Mouse (Mus musculus): ENCODE measurements around the gene 6430571L13Rik.
"Not testable (repeated sequence)": the region's sequence is repeated elsewhere in the genome, so short reads cannot be mapped to it uniquely, and the experiment has no call there.

The 6430571L13Rik gene

DNA sequence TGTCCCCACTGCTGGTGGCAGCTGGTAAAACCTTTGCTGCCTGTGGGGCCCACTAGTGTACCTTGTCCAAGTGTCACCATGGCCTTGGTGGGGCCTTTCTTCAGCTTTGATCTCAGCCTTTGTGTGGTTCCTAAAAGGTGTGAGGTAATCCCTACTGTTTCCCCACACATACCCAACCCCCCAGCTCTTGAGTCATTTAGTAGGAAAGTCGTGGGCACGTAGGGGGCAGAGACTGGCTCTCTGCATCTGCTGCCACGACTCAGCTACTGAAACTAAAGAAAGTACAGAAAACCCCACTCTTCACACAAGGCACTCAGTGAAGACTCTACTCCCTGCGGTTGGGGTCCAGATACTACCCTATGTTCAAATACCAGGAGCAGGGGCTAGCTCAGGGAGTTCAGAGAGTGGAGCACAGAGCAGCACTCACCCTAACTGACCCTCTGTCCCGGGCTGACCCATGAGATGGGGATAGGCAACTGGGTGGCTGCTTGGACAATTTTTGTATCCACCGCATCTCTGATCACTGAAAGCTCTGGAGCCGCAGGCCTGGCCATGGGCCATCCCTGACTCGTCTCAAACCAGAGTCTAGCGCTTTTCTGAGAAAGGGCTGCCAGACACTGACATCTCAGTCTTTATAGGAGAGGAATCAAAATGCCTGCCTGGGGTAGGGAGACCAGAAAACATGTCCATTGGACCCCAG, 37.1 kb upstream of the 6430571L13Rik start:
- DNase-seq (ENCODE audit: low read depth, low spot score) = no peak
- no peaks in the 10 kb centered on the region for H3K27me3 ChIP-seq (ENCODE audit: control insufficient read depth, insufficient read depth, low read length, poor library complexity, severe bottlenecking)
- H3K36me3 ChIP-seq (ENCODE audit: control insufficient read depth, insufficient read depth, low read length, poor library complexity, severe bottlenecking) = no peaks in the 10 kb centered on the region

DNA sequence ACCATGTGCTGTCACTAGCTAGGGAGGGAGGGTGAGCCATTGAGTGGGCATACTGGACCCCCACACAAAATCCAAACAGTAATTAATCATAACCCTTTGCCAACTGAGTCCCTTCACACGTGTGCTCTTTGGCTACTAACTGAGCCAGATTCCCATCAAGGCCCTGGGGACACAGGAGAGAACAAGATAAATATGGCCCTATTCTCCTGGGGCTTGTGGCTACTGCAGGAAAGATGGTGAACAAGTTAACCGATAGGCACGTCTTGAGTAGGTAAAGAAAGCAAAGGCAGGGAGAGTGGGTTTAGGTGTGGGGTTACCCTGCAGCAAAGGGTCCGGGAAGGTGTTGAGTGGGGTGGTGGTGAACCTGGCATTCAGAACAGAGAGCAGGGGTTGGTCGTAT, 36.5 kb upstream of the 6430571L13Rik start:
- no peaks in the 10 kb centered on the region for H3K36me3 ChIP-seq (ENCODE audit: control insufficient read depth, insufficient read depth, low read length, poor library complexity, severe bottlenecking)
- no peak for DNase-seq (ENCODE audit: low read depth, low spot score)
- H3K27me3 ChIP-seq (ENCODE audit: control insufficient read depth, insufficient read depth, low read length, poor library complexity, severe bottlenecking) = no peaks in the 10 kb centered on the region

DNA sequence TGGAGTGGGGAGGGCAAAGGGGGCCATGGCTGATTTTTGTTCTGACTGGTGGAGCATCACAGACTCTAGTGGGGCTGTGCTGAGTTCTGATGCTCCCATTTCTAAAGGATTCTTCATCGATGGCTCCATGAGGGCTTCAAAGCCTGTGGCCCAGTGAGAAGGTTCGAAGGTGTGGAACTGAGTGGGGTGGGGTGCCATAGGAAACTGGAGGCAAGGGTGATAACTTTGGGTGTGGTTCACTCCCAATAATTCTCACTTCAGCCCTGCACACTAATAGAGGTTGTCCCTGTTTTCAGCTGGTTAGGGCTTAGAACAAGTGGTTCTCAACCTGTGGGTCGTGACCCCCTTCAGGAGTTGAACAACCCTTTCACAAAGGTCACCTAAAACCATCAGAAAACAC, 36.0 kb upstream of the 6430571L13Rik start:
- DNase-seq (ENCODE audit: low read depth, low spot score) = no peak
- Histone ChIP-seq H3K36me3 (ENCODE audit: control insufficient read depth, insufficient read depth, low read length, poor library complexity, severe bottlenecking) (no peaks in the 10 kb centered on the region), H3K27me3 (ENCODE audit: control insufficient read depth, insufficient read depth, low read length, poor library complexity, severe bottlenecking) (no peaks in the 10 kb centered on the region)

DNA sequence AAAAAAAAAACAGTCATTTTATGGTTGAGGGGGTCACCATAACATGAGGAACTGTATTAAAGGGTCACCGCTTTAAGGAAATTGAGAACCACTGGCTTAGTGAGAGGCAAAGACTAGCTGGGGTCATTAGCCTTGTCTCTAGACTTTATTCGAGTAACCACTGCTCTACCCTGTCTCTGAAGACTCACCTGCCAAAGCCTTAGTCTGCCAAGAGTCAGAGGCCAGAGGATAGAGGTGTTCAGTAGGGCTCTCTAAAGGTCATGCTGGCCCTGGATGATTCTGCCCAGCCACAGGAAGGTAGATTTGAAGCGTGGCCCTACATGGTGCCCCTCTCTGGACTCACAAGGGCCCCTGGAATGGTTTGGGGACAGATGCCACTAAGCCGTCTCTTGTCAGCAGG, 35.4 kb upstream of the 6430571L13Rik start:
- no peak for DNase-seq (ENCODE audit: low read depth, low spot score)
- H3K27me3 ChIP-seq (ENCODE audit: control insufficient read depth, insufficient read depth, low read length, poor library complexity, severe bottlenecking) = no peaks in the 10 kb centered on the region
- no peaks in the 10 kb centered on the region for H3K36me3 ChIP-seq (ENCODE audit: control insufficient read depth, insufficient read depth, low read length, poor library complexity, severe bottlenecking)

DNA sequence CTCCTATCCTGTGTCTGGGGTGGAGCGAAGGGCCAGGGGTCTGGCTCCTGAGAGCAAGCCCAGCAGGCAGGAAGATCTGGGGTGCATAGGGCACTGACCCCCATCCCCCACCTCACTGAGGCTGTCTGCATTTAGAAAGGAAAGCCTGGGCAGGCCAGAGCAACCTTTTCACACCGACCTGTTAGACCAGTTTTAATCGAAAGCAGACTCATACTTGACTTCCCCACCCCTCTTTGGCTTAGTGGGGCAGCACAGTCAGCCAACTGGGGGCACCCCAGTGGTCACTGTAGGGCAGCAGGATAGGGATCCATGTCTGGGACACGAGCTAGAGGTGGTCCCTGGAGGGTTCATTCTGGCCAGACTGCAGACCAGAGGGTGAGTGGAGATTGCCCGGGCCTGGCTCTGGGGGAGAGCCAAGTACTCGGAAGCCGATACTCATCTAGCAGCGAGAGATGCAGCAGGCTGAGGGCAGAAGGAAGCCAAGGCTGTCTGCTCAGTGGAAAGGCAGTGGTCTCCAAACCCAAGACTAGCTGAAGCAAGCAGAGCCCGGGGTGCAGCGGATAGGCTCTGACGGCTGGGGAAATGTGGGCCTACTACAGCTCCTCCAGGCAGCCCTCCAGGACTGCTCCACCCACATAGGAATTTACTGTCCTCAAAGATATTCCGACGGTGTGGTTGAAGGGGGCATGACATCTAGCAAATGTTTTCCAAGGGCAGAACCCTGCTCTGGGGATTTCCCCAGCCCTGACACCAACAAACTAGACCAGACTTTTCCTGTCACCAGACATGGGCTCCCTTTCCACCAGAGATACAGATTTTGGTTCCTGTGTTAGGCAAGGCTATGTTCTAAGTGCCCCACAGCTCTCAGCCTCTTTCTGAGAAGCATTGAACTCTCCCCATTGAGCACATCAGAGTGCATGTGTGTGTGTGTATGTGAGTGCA, 34.5 kb upstream of the 6430571L13Rik start:
- Histone ChIP-seq H3K36me3 (ENCODE audit: control insufficient read depth, insufficient read depth, low read length, poor library complexity, severe bottlenecking) (no peaks in the 10 kb centered on the region), H3K27me3 (ENCODE audit: control insufficient read depth, insufficient read depth, low read length, poor library complexity, severe bottlenecking) (no peaks in the 10 kb centered on the region)
- DNase-seq (ENCODE audit: low read depth, low spot score) = no peak

DNA sequence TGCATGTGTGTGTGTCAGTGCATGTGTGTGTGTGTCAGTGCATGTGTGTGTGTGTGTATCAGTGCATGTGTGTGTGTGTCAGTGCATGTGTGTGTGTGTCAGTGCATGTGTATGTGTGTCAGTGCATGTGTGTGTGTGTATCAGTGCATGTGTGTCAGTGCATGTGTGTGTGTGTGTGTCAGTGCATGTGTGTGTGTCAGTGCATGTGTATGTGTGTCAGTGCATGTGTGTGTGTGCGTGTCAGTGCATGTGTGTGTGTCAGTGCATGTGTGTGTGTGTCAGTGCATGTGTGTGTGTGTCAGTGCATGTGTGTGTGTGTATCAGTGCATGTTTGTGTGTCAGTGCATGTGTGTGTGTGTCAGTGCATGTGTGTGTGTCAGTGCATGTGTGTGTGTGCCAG, 33.7 kb upstream of the 6430571L13Rik start:
- not testable (repeated sequence) for H3K36me3 ChIP-seq (ENCODE audit: control insufficient read depth, insufficient read depth, low read length, poor library complexity, severe bottlenecking); DNase-seq (ENCODE audit: low read depth, low spot score); H3K27me3 ChIP-seq (ENCODE audit: control insufficient read depth, insufficient read depth, low read length, poor library complexity, severe bottlenecking)

DNA sequence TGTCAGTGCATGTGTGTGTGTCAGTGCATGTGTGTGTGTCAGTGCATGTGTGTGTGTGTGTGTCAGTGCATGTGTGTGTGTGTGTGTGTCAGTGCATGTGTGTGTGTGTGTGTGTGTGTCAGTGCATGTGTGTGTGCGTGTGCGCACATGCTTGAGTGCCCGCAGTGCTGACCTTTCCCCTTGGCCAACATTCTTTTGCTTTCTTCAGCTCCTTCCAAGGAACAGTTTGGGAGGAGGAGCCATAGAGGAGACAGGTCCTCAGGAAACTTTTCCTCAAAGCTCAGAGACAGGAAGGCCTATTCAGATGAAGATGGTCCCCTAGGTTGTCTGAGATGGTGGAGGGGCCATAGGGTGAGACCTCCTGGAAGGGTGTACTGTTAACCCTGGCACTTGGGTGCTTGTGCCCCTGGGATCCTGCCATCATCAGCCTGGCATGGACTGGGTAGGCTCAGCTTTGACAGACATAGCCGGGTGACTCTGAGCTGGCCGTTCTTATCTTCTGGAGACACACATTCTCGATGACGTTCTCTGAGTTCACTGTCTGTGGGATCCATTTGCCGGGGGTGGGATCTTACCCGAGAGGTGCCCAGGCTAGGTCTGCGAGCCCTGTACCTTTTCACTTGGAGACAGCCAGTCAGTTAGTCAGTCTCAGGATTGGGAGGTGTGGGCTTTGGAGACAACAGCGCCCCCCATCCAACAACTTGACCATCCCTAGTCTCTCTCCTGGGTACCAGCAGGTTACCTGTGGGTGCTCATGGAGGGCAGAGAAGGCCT, 33.1 kb upstream of the 6430571L13Rik start:
- no peaks in the 10 kb centered on the region for H3K27me3 ChIP-seq (ENCODE audit: control insufficient read depth, insufficient read depth, low read length, poor library complexity, severe bottlenecking)
- no peak for DNase-seq (ENCODE audit: low read depth, low spot score)
- no peaks in the 10 kb centered on the region for H3K36me3 ChIP-seq (ENCODE audit: control insufficient read depth, insufficient read depth, low read length, poor library complexity, severe bottlenecking)

DNA sequence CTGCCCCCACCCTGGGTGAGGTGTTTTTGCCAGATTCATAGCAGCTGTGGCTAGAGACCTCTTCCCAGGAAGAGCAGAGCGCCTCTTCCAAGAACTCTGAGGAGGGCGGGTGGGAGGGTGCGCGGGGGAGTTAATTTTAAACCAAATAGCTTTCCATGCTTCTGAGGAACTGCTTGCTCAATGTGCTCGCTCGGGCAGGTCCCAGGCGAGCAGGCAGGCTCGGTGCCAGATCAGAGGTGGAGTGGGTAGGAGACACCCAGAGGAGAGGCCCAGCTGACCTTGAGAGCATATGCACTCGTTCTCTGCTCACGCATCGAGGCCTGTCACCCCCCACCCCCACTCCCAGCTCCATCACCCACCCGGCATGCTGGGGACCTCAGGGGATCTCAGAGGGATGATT, 32.5 kb upstream of the 6430571L13Rik start:
- Histone ChIP-seq H3K27me3 (ENCODE audit: control insufficient read depth, insufficient read depth, low read length, poor library complexity, severe bottlenecking) (no peaks in the 10 kb centered on the region), H3K36me3 (ENCODE audit: control insufficient read depth, insufficient read depth, low read length, poor library complexity, severe bottlenecking) (no peaks in the 10 kb centered on the region)
- no peak for DNase-seq (ENCODE audit: low read depth, low spot score)

DNA sequence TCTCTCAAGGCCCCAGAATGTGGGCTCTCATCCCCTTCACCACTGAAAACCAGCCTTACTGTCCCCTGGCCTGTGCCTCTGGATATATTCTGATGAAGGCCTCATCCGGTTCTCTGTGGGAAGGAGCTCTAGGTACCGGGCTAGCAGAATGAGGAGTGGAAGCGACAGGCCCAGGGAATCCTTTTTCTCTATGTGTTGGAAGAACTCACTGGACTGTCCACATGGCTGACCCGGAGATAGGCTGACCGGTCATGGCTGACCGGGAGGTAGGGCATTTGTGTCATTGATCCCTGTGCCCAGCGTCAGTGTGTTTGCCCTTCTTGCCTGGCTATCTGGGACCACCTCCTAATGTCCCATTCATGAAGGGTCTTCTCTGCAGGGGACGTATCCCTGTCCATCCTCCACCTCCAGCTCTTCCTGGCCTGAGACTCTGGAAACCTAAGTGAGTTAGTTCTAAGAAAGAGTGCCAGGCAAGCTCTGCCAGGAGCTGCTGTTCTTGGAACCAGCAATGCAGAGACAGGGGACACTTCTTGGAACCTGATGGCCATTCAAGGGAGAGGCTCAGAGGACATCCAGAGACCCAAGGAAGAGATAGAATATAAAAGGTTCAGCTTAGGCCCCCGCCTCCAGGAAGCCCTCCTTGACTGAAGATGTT, 31.9 kb upstream of the 6430571L13Rik start:
- no peak for DNase-seq (ENCODE audit: low read depth, low spot score)
- Histone ChIP-seq H3K27me3 (ENCODE audit: control insufficient read depth, insufficient read depth, low read length, poor library complexity, severe bottlenecking) (no peaks in the 10 kb centered on the region), H3K36me3 (ENCODE audit: control insufficient read depth, insufficient read depth, low read length, poor library complexity, severe bottlenecking) (no peaks in the 10 kb centered on the region)

DNA sequence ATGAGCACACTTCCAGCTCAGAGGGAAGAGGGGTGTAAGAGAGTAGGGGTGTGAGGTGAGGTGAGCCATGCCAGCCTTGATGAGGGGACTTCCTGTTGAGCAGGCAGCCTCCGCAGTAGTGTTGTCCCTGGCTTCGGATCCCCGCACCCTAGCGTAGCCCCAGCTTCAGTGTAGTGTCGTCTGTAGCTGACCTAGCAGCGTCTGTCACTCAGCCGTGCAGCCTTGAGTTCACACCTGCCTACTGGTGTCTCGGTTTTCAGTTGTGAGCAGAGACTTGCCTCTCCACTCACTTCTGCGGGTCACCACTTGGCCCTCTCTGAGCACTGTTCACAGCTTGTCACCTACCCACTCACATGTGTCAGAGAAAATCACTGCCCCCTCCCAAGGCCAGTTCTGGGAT, 31.2 kb upstream of the 6430571L13Rik start:
- Histone ChIP-seq H3K27me3 (ENCODE audit: control insufficient read depth, insufficient read depth, low read length, poor library complexity, severe bottlenecking) (no peaks in the 10 kb centered on the region), H3K36me3 (ENCODE audit: control insufficient read depth, insufficient read depth, low read length, poor library complexity, severe bottlenecking) (no peaks in the 10 kb centered on the region)
- no peak for DNase-seq (ENCODE audit: low read depth, low spot score)

DNA sequence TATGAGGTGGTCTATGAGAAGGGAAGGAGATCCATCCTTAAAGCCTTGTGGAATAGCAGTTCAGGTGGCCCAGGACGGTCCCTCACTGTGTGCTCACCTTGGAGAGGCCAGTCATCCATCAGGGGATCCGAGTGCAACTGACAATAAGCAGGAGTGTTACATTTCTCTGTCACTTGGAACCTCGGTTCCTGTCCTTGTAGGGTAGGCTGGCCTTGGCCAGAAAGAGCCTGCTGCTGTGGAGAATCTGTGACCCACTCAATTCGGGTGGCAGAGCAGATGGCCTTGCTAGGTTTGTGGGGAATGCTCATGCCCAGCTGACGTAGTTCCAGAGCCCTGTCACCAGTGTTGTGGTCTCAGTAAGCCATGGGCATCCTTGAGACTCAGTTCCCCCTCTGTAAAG, 30.8 kb upstream of the 6430571L13Rik start:
- Histone ChIP-seq H3K36me3 (ENCODE audit: control insufficient read depth, insufficient read depth, low read length, poor library complexity, severe bottlenecking) (no peaks in the 10 kb centered on the region), H3K27me3 (ENCODE audit: control insufficient read depth, insufficient read depth, low read length, poor library complexity, severe bottlenecking) (no peaks in the 10 kb centered on the region)
- DNase-seq (ENCODE audit: low read depth, low spot score) = no peak

DNA sequence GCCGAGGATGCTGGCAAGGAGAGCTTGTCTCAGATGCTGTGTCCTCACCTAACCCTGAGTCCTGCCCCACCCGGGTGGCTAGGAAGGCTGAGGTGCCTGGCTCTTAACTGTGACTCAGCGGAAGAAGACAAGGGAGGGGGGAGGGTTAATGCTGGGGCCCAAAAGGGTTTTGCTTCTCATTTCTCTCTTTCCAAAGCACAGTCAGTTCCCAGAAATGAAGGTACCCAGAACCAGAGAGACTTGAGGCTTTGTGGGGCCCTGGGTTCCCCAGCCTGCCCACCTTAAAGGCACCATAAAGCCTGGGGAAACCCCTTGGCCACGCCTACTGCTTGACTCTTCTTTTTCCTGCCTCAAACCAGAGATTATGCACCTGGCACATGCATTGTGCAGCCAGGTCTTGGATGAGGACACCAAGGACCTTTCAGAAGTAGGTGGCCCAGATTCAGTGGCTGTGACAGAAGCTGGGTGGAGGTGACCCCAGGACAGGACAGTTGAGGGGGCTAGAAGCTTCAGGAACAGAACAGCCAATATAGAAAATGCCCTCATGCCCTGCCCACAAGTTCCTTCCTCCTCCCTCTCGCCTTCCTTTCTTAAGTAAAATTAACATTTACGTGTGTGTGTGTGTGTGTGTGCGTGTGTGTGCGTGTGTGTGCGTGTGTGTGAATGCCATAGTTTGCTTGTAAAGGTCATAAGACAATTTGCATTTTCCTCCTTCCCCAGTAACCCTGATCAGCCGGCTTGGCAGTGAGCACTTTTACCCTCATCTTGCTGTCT, 27.4 kb upstream of the 6430571L13Rik start:
- Histone ChIP-seq H3K36me3 (ENCODE audit: control insufficient read depth, insufficient read depth, low read length, poor library complexity, severe bottlenecking) (no peaks in the 10 kb centered on the region), H3K27me3 (ENCODE audit: control insufficient read depth, insufficient read depth, low read length, poor library complexity, severe bottlenecking) (no peaks in the 10 kb centered on the region)
- DNase-seq (ENCODE audit: low read depth, low spot score) = peak; percentile 72

DNA sequence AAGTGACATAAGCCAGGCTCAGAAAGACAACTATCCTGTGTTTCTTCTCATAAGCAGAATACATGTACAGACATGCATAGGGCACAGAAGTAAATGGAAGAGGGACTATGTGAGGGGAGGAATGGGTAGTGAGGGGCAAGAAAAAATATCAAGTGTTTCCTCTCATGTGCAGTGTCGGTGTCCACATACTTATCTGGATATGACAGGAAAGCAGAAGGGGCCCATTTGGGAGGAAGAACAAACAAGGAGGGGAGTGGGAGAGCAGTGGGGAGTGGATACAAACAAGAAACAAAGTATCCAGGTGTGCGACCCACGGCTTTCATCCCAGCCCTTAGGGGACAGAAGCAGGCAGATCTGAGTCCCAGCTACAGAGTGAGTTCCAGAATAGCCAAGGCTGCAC, 26.5 kb upstream of the 6430571L13Rik start:
- Histone ChIP-seq H3K27me3 (ENCODE audit: control insufficient read depth, insufficient read depth, low read length, poor library complexity, severe bottlenecking) (no peaks in the 10 kb centered on the region), H3K36me3 (ENCODE audit: control insufficient read depth, insufficient read depth, low read length, poor library complexity, severe bottlenecking) (no peaks in the 10 kb centered on the region)
- DNase-seq (ENCODE audit: low read depth, low spot score) = no peak

DNA sequence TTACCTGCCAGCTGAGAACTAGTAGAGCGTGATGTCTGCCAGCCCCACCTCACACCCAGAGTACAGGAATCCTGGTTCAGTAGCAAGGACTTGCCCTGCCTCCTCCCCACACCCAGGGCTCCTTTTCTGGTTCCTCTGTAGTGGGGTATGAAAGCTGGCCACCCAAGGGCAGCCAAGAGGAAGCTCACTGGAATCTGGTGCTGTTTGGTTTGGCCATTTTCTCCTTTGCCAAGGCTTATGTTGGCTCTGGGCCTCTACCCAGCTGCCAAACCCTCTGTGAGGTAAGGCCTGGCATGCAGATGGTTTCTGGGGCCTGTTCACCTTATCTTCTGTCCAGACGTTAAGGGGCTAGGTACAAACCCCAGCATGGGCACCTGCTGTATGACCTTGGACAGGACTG, 24.6 kb upstream of the 6430571L13Rik start:
- no peak for DNase-seq (ENCODE audit: low read depth, low spot score)
- H3K36me3 ChIP-seq (ENCODE audit: control insufficient read depth, insufficient read depth, low read length, poor library complexity, severe bottlenecking) = no peaks in the 10 kb centered on the region
- no peaks in the 10 kb centered on the region for H3K27me3 ChIP-seq (ENCODE audit: control insufficient read depth, insufficient read depth, low read length, poor library complexity, severe bottlenecking)

Measured in splenic B cell, adult 2 months (primary cell).